Mouse (Mus musculus) CH12.LX (cell line): ENCODE measurements around the gene Cryab. TPM values are rescaled to one million over a fixed set of nuclear protein-coding genes. Genes with fewer than 3 reads are reported as not detected.

Source experiments
- DNase-seq: peaks from one replicate; pipeline ENCODE4 v3.0.0-alpha.2; 2013; ENCODE audit errors: extremely low read depth
- H3K27ac ChIP-seq: 2 replicates; pipeline ENCODE4 v1.5.1; 2012; ENCODE audit warnings: low read depth, mild to moderate bottlenecking, control low read depth, moderate library complexity; ENCODE audit not compliant: insufficient read depth
- H3K27me3 ChIP-seq: replicated peaks from 2 replicates; pipeline ENCODE3; 2012; ENCODE audit warnings: inconsistent platforms
- H3K36me3 ChIP-seq, 2 experiments: replicated peaks in 1 of 2; 2 replicates each; pipeline versions ENCODE3 to v1.6.1; 2012; ENCODE audit warnings: inconsistent platforms in 1 of 2, low read length in 1 of 2, mild to moderate bottlenecking in 1 of 2, mixed read lengths in 1 of 2, moderate library complexity in 1 of 2; ENCODE audit not compliant: control insufficient read depth in 1 of 2, insufficient read depth in 1 of 2
- H3K4me1 ChIP-seq, 2 experiments: 2 replicates each; pipeline ENCODE4 v1.6.1; 2012; ENCODE audit warnings: inconsistent platforms in 1 of 2, moderate library complexity in 1 of 2; ENCODE audit not compliant: insufficient read depth in 2 of 2, control insufficient read depth in 1 of 2
- H3K4me2 ChIP-seq: 2 replicates; pipeline ENCODE4 v1.6.1; 2012; ENCODE audit warnings: low read depth, mild to moderate bottlenecking, control low read depth; ENCODE audit not compliant: poor library complexity, insufficient read depth, severe bottlenecking
- H3K4me3 ChIP-seq, 3 experiments: fragments of 150-350 bp in 1 of 3; sonication (generic) in 1 of 3; replicated peaks in 1 of 3; 2 replicates each; pipeline versions ENCODE3 to v1.5.1; 2011 to 2012; ENCODE audit warnings: low read depth in 2 of 3, low read length in 2 of 3, mild to moderate bottlenecking in 2 of 3, moderate library complexity in 2 of 3, control low read depth in 1 of 3, improper control_type of control experiment in 1 of 3, inconsistent platforms in 1 of 3, mixed read lengths in 1 of 3; ENCODE audit not compliant: poor library complexity in 1 of 3
- H3K79me2 ChIP-seq: replicated peaks from 2 replicates; pipeline ENCODE4 v1.6.1; 2012; ENCODE audit warnings: mild to moderate bottlenecking, moderate library complexity; ENCODE audit not compliant: control insufficient read depth, poor library complexity, insufficient read depth, severe bottlenecking; ENCODE audit errors: extremely low read depth
- H3K9ac ChIP-seq: 2 replicates; pipeline ENCODE4 v1.6.1; 2012; ENCODE audit warnings: low read depth, mild to moderate bottlenecking, control low read depth, moderate library complexity; ENCODE audit not compliant: insufficient read depth
- H3K9me3 ChIP-seq: replicated peaks from 2 replicates; pipeline ENCODE3; 2012; ENCODE audit warnings: low read length, inconsistent platforms, mixed read lengths
- CHD1 ChIP-seq: IDR thresholded peaks from 2 replicates; pipeline ENCODE4 v1.6.1; 2012; ENCODE audit warnings: low read depth, low read length, improper control_type of control experiment, inconsistent platforms
- CTCF ChIP-seq, 2 experiments: IDR thresholded peaks in 1 of 2; conservative IDR thresholded peaks in 1 of 2; 2 replicates each; pipeline ENCODE4 v1.5.1; 2011 to 2012; ENCODE audit warnings: low read depth in 2 of 2, low read length in 2 of 2, improper control_type of control experiment in 1 of 2, inconsistent platforms in 1 of 2, mild to moderate bottlenecking in 1 of 2, moderate library complexity in 1 of 2
- E2F4 ChIP-seq: IDR thresholded peaks from 2 replicates; pipeline ENCODE4 v1.6.1; 2011; ENCODE audit warnings: low read depth, low read length, improper control_type of control experiment; ENCODE audit not compliant: insufficient replicate concordance
- EP300 ChIP-seq: IDR thresholded peaks from 2 replicates; pipeline ENCODE4 v1.6.1; 2011; ENCODE audit warnings: low read length, improper control_type of control experiment
- GABPA ChIP-seq: IDR thresholded peaks from 2 replicates; pipeline ENCODE4 v1.6.1; 2012; ENCODE audit warnings: low read depth, low read length, improper control_type of control experiment, inconsistent platforms; ENCODE audit not compliant: insufficient replicate concordance
- IRF4 ChIP-seq: IDR thresholded peaks from 2 replicates; pipeline ENCODE4 v1.6.1; 2014; ENCODE audit warnings: low read depth, mild to moderate bottlenecking, inconsistent platforms, low read length, improper control_type of control experiment
- JUND ChIP-seq: conservative IDR thresholded peaks from 2 replicates; pipeline ENCODE4 v1.6.1; 2011; ENCODE audit warnings: low read depth, low read length, improper control_type of control experiment
- KAT2A ChIP-seq: IDR thresholded peaks from 2 replicates; pipeline ENCODE4 v1.6.1; 2012; ENCODE audit warnings: low read length, improper control_type of control experiment, inconsistent platforms; ENCODE audit not compliant: insufficient replicate concordance
- MAX ChIP-seq: IDR thresholded peaks from 2 replicates; pipeline ENCODE4 v1.6.1; 2011; ENCODE audit warnings: low read length, improper control_type of control experiment
- NELFE ChIP-seq: IDR thresholded peaks from 2 replicates; pipeline ENCODE4 v1.6.1; 2011; ENCODE audit warnings: low read depth, low read length, improper control_type of control experiment
- NRF1 ChIP-seq: IDR thresholded peaks from 2 replicates; pipeline ENCODE4 v1.6.1; 2014; ENCODE audit warnings: low read depth, mild to moderate bottlenecking, inconsistent platforms, low read length, improper control_type of control experiment, moderate library complexity
- TBP ChIP-seq: conservative IDR thresholded peaks from 2 replicates; pipeline ENCODE4 v1.6.1; 2011; ENCODE audit warnings: low read depth, low read length, improper control_type of control experiment
- TCF12 ChIP-seq: IDR thresholded peaks from 2 replicates; pipeline ENCODE4 v1.6.1; 2014; ENCODE audit warnings: low read depth, mild to moderate bottlenecking, inconsistent platforms, low read length, improper control_type of control experiment
- dilution Hi-C: fragments of 300-500 bp; cut with MboI; formaldehyde crosslinking; loops from 2 replicates; pipeline ENCODE4 v1.14.3; 2020; ENCODE audit warnings: low sequenced_read_pairs; ENCODE audit not compliant: extremely low pct_unique_long_range_greater_than_20kb, extremely low pct_ligation_motif_present
- in situ Hi-C: fragments of 300-500 bp; cut with MboI; formaldehyde crosslinking; loops from 3 replicates; pipeline ENCODE4 v1.14.3; 2019; ENCODE audit warnings: low sequenced_read_pairs, low pct_ligation_motif_present, low pct_unique_long_range_greater_than_20kb, mixed read lengths
- polyA plus RNA-seq: library from polyadenylated mRNA; unstranded; fragments of >175 nt; gene quantifications from 2 replicates; pipeline ENCODE4 v1.2.1, GENCODE M21; 2012; ENCODE audit warnings: low read depth; ENCODE audit not compliant: insufficient read length
- total RNA-seq, 2 experiments: library from RNA; depleted of rRNA; stranded (reverse); fragments of 300-350 nt in 1 of 2; fragments of >200 nt in 1 of 2; gene quantifications; 2 replicates each; pipeline ENCODE4 v1.2.3; 2012 to 2014

Cryab gene
- total and polyA plus RNA-seq, 3 experiments = not detected

GRCm38 (mm10) chr9:50796776-50797175, 45.7 kb downstream of the Cryab start:
- H3K79me2 ChIP-seq = no peaks in the 10 kb centered on the region
- TF ChIP-seq CTCF (conservative IDR thresholded peaks at IDR 0.05 in 1 of 2, IDR thresholded peaks at IDR 0.05 in 1 of 2; ENCODE audit: low read depth in 2 of 2, low read length in 2 of 2) = no peak
- no peak for TF ChIP-seq MAX
- no peak for TF ChIP-seq IRF4
- TF ChIP-seq NELFE = no peak
- no peak for TF ChIP-seq TBP
- no peak for TF ChIP-seq TCF12
- peaks cover 0 to 4% of the 10 kb centered on the region in 2 experiments; a peak in 1 of 4 replicates for H3K4me1 ChIP-seq
- H3K36me3 ChIP-seq = peaks cover 17 to 84% of the 10 kb centered on the region in 2 experiments
- no peak overlapping the region for H3K27ac ChIP-seq
- dilution Hi-C loops = no loop called here
- in situ Hi-C loops = no loop called here
- no peaks in the 10 kb centered on the region for H3K27me3 ChIP-seq
- H3K9me3 ChIP-seq = no peaks in the 10 kb centered on the region
- no peak overlapping the region for H3K4me2 ChIP-seq
- no peak overlapping the region for H3K4me3 ChIP-seq
- H3K9ac ChIP-seq = no peak overlapping the region
- DNase-seq = no peak

GRCm38 (mm10) chr9:50797641-50798040, 46.5 kb downstream of the Cryab start:
- TF ChIP-seq NRF1 (no peak), EP300 (no peak), TCF12 (no peak)
- Histone ChIP-seq H3K9me3 (no peaks in the 10 kb centered on the region), H3K4me2 (no peak overlapping the region), H3K36me3 (peaks cover 16 to 84% of the 10 kb centered on the region in 2 experiments), H3K27me3 (no peaks in the 10 kb centered on the region), H3K79me2 (no peaks in the 10 kb centered on the region), H3K4me1 (peaks cover 0 to 4% of the 10 kb centered on the region in 2 experiments; a peak in 1 of 4 replicates), H3K27ac (no peak overlapping the region), H3K4me3 (no peak overlapping the region), H3K9ac (no peak overlapping the region)
- dilution Hi-C loops (no loop called here), in situ Hi-C loops (no loop called here)
- DNase-seq = no peak

GRCm38 (mm10) chr9:50798368-50798767, 47.2 kb downstream of the Cryab start:
- H3K27ac ChIP-seq = no peak overlapping the region
- no peak overlapping the region for H3K9ac ChIP-seq
- peaks cover 0 to 3% of the 10 kb centered on the region in 2 experiments; a peak in 1 of 4 replicates for H3K4me1 ChIP-seq
- no peaks in the 10 kb centered on the region for H3K27me3 ChIP-seq
- no peak overlapping the region for H3K4me3 ChIP-seq
- dilution Hi-C loops = no loop called here
- no peak for TF ChIP-seq NRF1
- no peak for TF ChIP-seq E2F4
- no peak for TF ChIP-seq GABPA
- TF ChIP-seq KAT2A = no peak
- no peak for TF ChIP-seq JUND
- no peak for TF ChIP-seq CHD1
- no peak for TF ChIP-seq TCF12
- no peak for TF ChIP-seq NELFE
- no peak for TF ChIP-seq IRF4
- in situ Hi-C loops = no loop called here
- no peaks in the 10 kb centered on the region for H3K9me3 ChIP-seq
- H3K4me2 ChIP-seq = no peak overlapping the region
- H3K36me3 ChIP-seq = peaks cover 21 to 86% of the 10 kb centered on the region in 2 experiments
- no peaks in the 10 kb centered on the region for H3K79me2 ChIP-seq
- no peak for DNase-seq
